Mouse (Mus musculus): Measurements from ENCODE around the gene Rnft2.

The Rnft2 gene

GRCm38 (mm10) chr5:118244606-118245443 lies at the start of gene Rnft2, which contains the start of gene 2410131K14Rik:
Rnft2 (minus strand) TSS chr5:118245116.
2410131K14Rik (plus strand) TSS chr5:118245227.
- in situ Hi-C loops (cut with MboI, MseI), result loop anchor here (10.0 kb wide), 1 partner anchor 1870 kb away; the partner anchor contains the start of gene Rbm19

GRCm38 (mm10) chr5:118294086-118294864 lies 49.4 kb upstream of the Rnft2 start:
- in situ Hi-C loops (cut with MboI, MseI), result no loop called here

GRCm38 (mm10) chr5:118292476-118292875 lies 47.6 kb upstream of the Rnft2 start:
- in situ Hi-C loops (cut with MboI, MseI), result no loop called here

GRCm38 (mm10) chr5:118291453-118291852 lies 46.5 kb upstream of the Rnft2 start:
- in situ Hi-C loops (cut with MboI, MseI), result no loop called here

GRCm38 (mm10) chr5:118277741-118278495 lies 33.0 kb upstream of the Rnft2 start:
- in situ Hi-C loops (cut with MboI, MseI), result loop anchor here (10.0 kb wide), 1 partner anchor 327 kb away; no protein-coding TSS in a partner anchor

GRCm38 (mm10) chr5:118276711-118277110 lies 31.8 kb upstream of the Rnft2 start:
- in situ Hi-C loops (cut with MboI, MseI), result loop anchor here (10.0 kb wide), 1 partner anchor 328 kb away; no protein-coding TSS in a partner anchor

GRCm38 (mm10) chr5:118276281-118276680 lies 31.4 kb upstream of the Rnft2 start:
- in situ Hi-C loops (cut with MboI, MseI), result loop anchor here (10.0 kb wide), 1 partner anchor 329 kb away; no protein-coding TSS in a partner anchor

- in situ Hi-C loops (cut with MboI, MseI), result loop anchor here (5.0 to 10.0 kb wide), 2 partner anchors 330 to 478 kb away; no protein-coding TSS in a partner anchor
These were observed 29.6 kb upstream of the Rnft2 start for GRCm38 (mm10) chr5:118274546-118274945.

GRCm38 (mm10) chr5:118273446-118273845 lies 28.5 kb upstream of the Rnft2 start:
- in situ Hi-C loops (cut with MboI, MseI), result loop anchor here (5.0 to 10.0 kb wide), 2 partner anchors 331 to 479 kb away; no protein-coding TSS in a partner anchor

- in situ Hi-C loops (cut with MboI, MseI), result loop anchor here (5.0 to 10.0 kb wide), 2 partner anchors 333 to 481 kb away; no protein-coding TSS in a partner anchor
These were observed 26.7 kb upstream of the Rnft2 start for GRCm38 (mm10) chr5:118271449-118272110.

GRCm38 (mm10) chr5:118268987-118269386 lies 24.1 kb upstream of the Rnft2 start:
- in situ Hi-C loops (cut with MboI, MseI), result no loop called here

GRCm38 (mm10) chr5:118266309-118266708 lies 21.4 kb upstream of the Rnft2 start:
- in situ Hi-C loops (cut with MboI, MseI), result no loop called here

GRCm38 (mm10) chr5:118265366-118265765 lies 20.4 kb upstream of the Rnft2 start:
- in situ Hi-C loops (cut with MboI, MseI), result no loop called here

- in situ Hi-C loops (cut with MboI, MseI), result no loop called here
These were observed 19.4 kb upstream of the Rnft2 start for GRCm38 (mm10) chr5:118264279-118264678.

- in situ Hi-C loops (cut with MboI, MseI), result no loop called here
These were observed 17.5 kb upstream of the Rnft2 start for GRCm38 (mm10) chr5:118262418-118262817.

GRCm38 (mm10) chr5:118261181-118261580 lies 16.3 kb upstream of the Rnft2 start:
- in situ Hi-C loops (cut with MboI, MseI), result no loop called here

- in situ Hi-C loops (cut with MboI, MseI), result no loop called here
These were observed 15.7 kb upstream of the Rnft2 start for GRCm38 (mm10) chr5:118260642-118261041.

GRCm38 (mm10) chr5:118260055-118260454 lies 15.1 kb upstream of the Rnft2 start:
- in situ Hi-C loops (cut with MboI, MseI), result no loop called here

- in situ Hi-C loops (cut with MboI, MseI), result no loop called here
These were observed 14.7 kb upstream of the Rnft2 start for GRCm38 (mm10) chr5:118259636-118260035.

GRCm38 (mm10) chr5:118259152-118259551 lies 14.2 kb upstream of the Rnft2 start:
- in situ Hi-C loops (cut with MboI, MseI), result no loop called here

GRCm38 (mm10) chr5:118256981-118257380 lies 12.1 kb upstream of the Rnft2 start:
- in situ Hi-C loops (cut with MboI, MseI), result no loop called here

Data from T-helper 2 cell (primary cell).